Mouse (Mus musculus) induced T-regulatory cell, adult 2 months (primary cell): ENCODE results near the gene Spred1.

Experiments
- DNase-seq: peaks from one replicate; pipeline ENCODE4 v3.0.0-alpha.2; 2012; ENCODE audit warnings: low read depth

Gene Spred1

GRCm38 (mm10) chr2:117180250-117180885 is 59.2 kb downstream of the Spred1 start:
- DNase-seq: peak; percentile 84

- no peak for DNase-seq
Measured at GRCm38 (mm10) chr2:117185587-117185986, 64.4 kb downstream of the Spred1 start.

GRCm38 (mm10) chr2:117190915-117191314 is 69.7 kb downstream of the Spred1 start:
- no peak for DNase-seq

- no peak for DNase-seq
Measured at GRCm38 (mm10) chr2:117194309-117194708, 73.1 kb downstream of the Spred1 start.

- no peak for DNase-seq
Measured at GRCm38 (mm10) chr2:117195151-117195550, 74.0 kb downstream of the Spred1 start.

GRCm38 (mm10) chr2:117195578-117195977 is 74.4 kb downstream of the Spred1 start:
- DNase-seq: no peak

GRCm38 (mm10) chr2:117200869-117201338 is 79.7 kb downstream of the Spred1 start:
- no peak for DNase-seq

- no peak for DNase-seq
Measured at GRCm38 (mm10) chr2:117203350-117203749, 82.2 kb downstream of the Spred1 start.

- DNase-seq: no peak
Measured at GRCm38 (mm10) chr2:117204534-117204933, 83.4 kb downstream of the Spred1 start.

- no peak for DNase-seq
Measured at GRCm38 (mm10) chr2:117205066-117205465, 83.9 kb downstream of the Spred1 start.

GRCm38 (mm10) chr2:117210416-117211085 is 89.4 kb downstream of the Spred1 start:
- DNase-seq: no peak

GRCm38 (mm10) chr2:117216152-117216551 is 95.0 kb downstream of the Spred1 start:
- peak; percentile 39 for DNase-seq

- DNase-seq: no peak
Measured at GRCm38 (mm10) chr2:117217695-117218216, 96.6 kb downstream of the Spred1 start.

- DNase-seq: no peak
Measured at GRCm38 (mm10) chr2:117219536-117219935, 98.4 kb downstream of the Spred1 start.

- no peak for DNase-seq
Measured at GRCm38 (mm10) chr2:117222651-117223050, 101.5 kb downstream of the Spred1 start.

- DNase-seq: no peak
Measured at GRCm38 (mm10) chr2:117228601-117229125, 107.5 kb downstream of the Spred1 start.

- DNase-seq: no peak
Measured at GRCm38 (mm10) chr2:117230261-117230660, 109.1 kb downstream of the Spred1 start.

- DNase-seq: peak; percentile 77
Measured at GRCm38 (mm10) chr2:117231257-117231656, 110.1 kb downstream of the Spred1 start.
